Mouse (Mus musculus) intestine, postnatal 0 days (tissue): ENCODE data around the gene Gpsm2. TPM values are rescaled to one million over a fixed set of nuclear protein-coding genes. Genes with fewer than 3 reads are reported as not detected.

ENCODE experiments used
- ATAC-seq: fragments of 200-750 bp; cut with Nextera tagmentation; 2 replicates; pipeline ENCODE4 v1.8.0; 2017; ENCODE audit warnings: mild to moderate bottlenecking, moderate TSS enrichment, moderate library complexity
- H3K27ac ChIP-seq: fragments of 300-500 bp; sonication (generic); 2 replicates; pipeline ENCODE4 v1.5.1; 2014; ENCODE audit warnings: mild to moderate bottlenecking, low read depth, low read length, moderate library complexity
- H3K27me3 ChIP-seq: fragments of 300-500 bp; sonication (generic); replicated peaks from 2 replicates; pipeline ENCODE4 v1.6.1; 2014; ENCODE audit warnings: low read length, mixed read lengths; ENCODE audit not compliant: control insufficient read depth, insufficient read depth
- H3K36me3 ChIP-seq: fragments of 300-500 bp; sonication (generic); 2 replicates; pipeline ENCODE4 v1.6.1; 2014; ENCODE audit warnings: mild to moderate bottlenecking, moderate library complexity; ENCODE audit not compliant: control insufficient read depth, insufficient read depth
- H3K4me1 ChIP-seq: fragments of 300-500 bp; sonication (generic); replicated peaks from 2 replicates; pipeline ENCODE4 v1.6.1; 2014; ENCODE audit warnings: antibody characterized with exemption, low read length, mixed read lengths; ENCODE audit not compliant: control insufficient read depth, insufficient read depth
- H3K4me2 ChIP-seq: fragments of 300-500 bp; sonication (generic); replicated peaks from 2 replicates; pipeline ENCODE4 v1.6.1; 2014; ENCODE audit warnings: low read depth, mild to moderate bottlenecking, moderate library complexity
- H3K4me3 ChIP-seq: fragments of 300-500 bp; sonication (generic); 2 replicates; pipeline ENCODE4 v1.5.1; 2014; ENCODE audit warnings: low read depth, low read length
- H3K9ac ChIP-seq: fragments of 300-500 bp; sonication (generic); 2 replicates; pipeline ENCODE4 v1.6.1; 2014; ENCODE audit warnings: mild to moderate bottlenecking, low read depth, low read length
- H3K9me3 ChIP-seq: fragments of 300-500 bp; sonication (generic); 2 replicates; pipeline ENCODE4 v1.6.1; 2016; ENCODE audit warnings: mixed run types; ENCODE audit not compliant: control insufficient read depth
- CTCF ChIP-seq: sonication (generic); IDR thresholded peaks from 2 replicates; pipeline ENCODE4 v1.5.1; 2016; ENCODE audit warnings: low read depth, mild to moderate bottlenecking, control low read depth, antibody characterized with exemption, moderate library complexity
- WGBS: fragments of 180-500 bp; shearing (Covaris S2); extraction: QIAGEN DNeasy Blood & Tissue Kit; methylation state at CpG from one replicate; pipeline ENCODE4 v1.1.7; 2014; 5-methylcytosine and 5-hydroxymethylcytosine counted together
- polyA plus RNA-seq: library from polyadenylated mRNA; unstranded; fragments of >200 nt; fragmentation: Nextera tagmentation; extraction: Ambion mirVana; gene quantifications from 2 replicates; pipeline ENCODE4 v1.2.1, GENCODE M21; 2015

Gene Gpsm2
- polyA plus RNA-seq, 1 experiment from 2014 or later = 27.8 TPM

DNA sequence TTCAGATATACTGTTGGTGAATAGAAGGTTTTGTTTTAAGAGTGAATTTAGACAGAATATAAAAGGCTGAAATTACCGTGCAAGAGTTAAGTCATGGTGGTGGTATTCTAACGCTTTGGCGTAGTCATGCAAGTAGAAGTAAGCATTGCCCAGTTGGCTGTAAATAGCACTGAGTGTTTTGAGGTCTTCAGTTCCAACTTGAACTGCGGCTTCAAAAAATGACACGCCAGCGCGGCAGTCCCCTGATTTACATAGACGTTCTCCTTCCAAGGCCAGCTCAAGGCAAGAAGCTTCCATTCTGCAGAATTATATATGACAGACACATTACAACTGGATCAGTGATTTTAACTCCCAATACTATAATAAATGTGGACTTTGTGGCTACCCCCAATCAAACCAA lies 19.3 kb downstream of the Gpsm2 start:
- peaks cover 45% of the 10 kb centered on the region for H3K36me3 ChIP-seq
- H3K9ac ChIP-seq = no peak overlapping the region

DNA sequence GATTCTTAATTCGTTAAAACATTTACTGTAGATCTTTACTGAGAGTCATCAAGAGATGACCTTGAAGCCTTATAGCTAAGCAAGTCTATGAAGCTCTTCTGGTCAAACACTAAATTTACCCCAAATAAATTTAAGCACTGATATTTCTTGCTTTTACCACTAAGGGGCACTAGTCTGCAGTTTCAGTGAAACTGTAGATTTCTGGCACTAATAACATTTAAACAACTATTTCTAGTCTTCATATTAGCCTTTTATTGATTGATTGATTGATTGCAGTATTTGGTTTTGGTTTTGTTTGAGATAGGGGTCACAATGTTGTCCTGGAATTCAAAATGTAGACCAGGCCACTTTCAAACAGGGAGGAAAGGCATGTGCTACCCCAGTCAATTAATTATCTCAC lies 20.9 kb downstream of the Gpsm2 start:
- Histone ChIP-seq H3K27ac (no peak overlapping the region), H3K9ac (no peak overlapping the region), H3K9me3 (no peaks in the 10 kb centered on the region), H3K27me3 (no peaks in the 10 kb centered on the region), H3K4me2 (no peak overlapping the region), H3K36me3 (peaks cover 57% of the 10 kb centered on the region), H3K4me3 (no peak overlapping the region), H3K4me1 (no peaks in the 10 kb centered on the region)
- no peak for ATAC-seq
- peak; percentile 72 for TF ChIP-seq CTCF
- 87% methylated on average over 1 of the region's 1 CpGs for WGBS

More for the DNA sequence above, 19.3 kb downstream of the Gpsm2 start:
- whole genome bisulfite sequencing = 93% methylated on average over 8 of the region's 8 CpGs
- no peak for ATAC-seq
- H3K4me3 ChIP-seq = no peak overlapping the region
- no peaks in the 10 kb centered on the region for H3K4me1 ChIP-seq
- no peak overlapping the region for H3K27ac ChIP-seq
- H3K27me3 ChIP-seq = no peaks in the 10 kb centered on the region
- no peak overlapping the region for H3K4me2 ChIP-seq
- TF ChIP-seq CTCF = no peak
- H3K9me3 ChIP-seq = no peaks in the 10 kb centered on the region

DNA sequence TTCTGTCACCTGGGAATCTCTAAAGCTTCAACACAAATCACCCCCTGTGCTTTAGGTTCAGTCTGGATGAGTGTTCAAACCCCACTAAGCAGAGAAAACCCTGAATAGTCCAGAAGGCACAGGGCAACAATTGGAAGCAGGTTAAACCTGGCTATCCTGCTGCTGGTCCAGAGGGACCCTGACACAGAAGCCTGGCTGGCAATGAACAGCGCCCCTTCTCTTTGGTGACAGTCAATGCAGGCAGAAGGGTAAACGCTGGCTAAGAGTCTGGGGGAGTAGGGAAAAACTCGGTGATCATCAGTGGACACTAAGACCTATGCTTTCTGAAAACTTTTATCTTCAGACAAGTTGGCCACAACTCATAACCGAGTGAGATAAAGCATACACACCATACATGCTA lies 22.3 kb downstream of the Gpsm2 start:
- H3K4me2 ChIP-seq = no peak overlapping the region
- no peak for ATAC-seq
- H3K27ac ChIP-seq = no peak overlapping the region
- H3K36me3 ChIP-seq = peaks cover 69% of the 10 kb centered on the region
- H3K27me3 ChIP-seq = no peaks in the 10 kb centered on the region
- H3K9ac ChIP-seq = no peak overlapping the region
- no peaks in the 10 kb centered on the region for H3K4me1 ChIP-seq
- WGBS = 83% methylated on average over 4 of the region's 4 CpGs
- H3K4me3 ChIP-seq = no peak overlapping the region
- H3K9me3 ChIP-seq = no peaks in the 10 kb centered on the region
- TF ChIP-seq CTCF = no peak

DNA sequence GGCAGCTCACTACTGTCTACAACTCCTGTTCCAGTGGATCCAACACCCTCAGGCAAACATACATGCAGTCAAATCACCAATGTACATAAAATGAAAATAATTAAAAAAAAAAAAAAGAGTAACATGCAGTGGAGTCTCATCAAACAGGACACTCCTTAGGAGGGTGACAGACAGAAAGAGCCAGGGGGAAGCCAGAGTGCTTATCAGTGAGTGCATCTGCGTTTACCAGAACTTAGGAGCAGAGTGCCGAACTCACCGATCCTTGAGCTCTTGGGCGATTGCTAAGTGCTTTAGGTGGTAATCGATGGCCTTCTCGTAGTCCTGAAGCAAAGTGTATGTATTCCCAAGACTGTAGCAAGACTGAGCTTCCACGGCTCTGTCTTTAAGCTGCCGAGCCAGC lies 23.4 kb downstream of the Gpsm2 start:
- no peak for ATAC-seq

DNA sequence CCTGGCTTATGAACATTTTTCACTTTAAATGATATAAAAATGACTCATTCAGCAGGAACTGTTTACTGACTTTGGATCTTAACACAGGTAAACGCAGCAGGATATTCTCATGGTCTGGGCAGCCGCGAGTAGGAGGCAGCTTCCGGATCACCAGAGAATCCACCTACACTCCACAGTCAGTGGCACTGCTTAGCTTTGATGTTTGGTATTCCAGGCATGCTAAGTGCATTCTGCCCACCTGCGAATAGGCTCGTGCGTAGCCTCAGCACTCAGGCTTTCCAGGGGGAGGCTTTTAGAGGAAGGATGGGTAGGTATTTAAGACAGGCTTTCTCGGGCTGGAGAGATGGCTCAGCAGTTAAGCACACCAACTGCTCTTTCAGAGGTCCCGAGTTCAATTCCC lies 27.8 kb downstream of the Gpsm2 start:
- no peaks in the 10 kb centered on the region for H3K4me1 ChIP-seq
- H3K36me3 ChIP-seq = peaks cover 59% of the 10 kb centered on the region
- no peak overlapping the region for H3K9ac ChIP-seq
- no peak overlapping the region for H3K4me3 ChIP-seq
- no peaks in the 10 kb centered on the region for H3K27me3 ChIP-seq
- H3K9me3 ChIP-seq = no peaks in the 10 kb centered on the region
- no peak for ATAC-seq
- 69% methylated on average over 9 of the region's 9 CpGs for WGBS
- TF ChIP-seq CTCF = no peak
- H3K27ac ChIP-seq = no peak overlapping the region
- no peak overlapping the region for H3K4me2 ChIP-seq

More for the DNA sequence above, 23.4 kb downstream of the Gpsm2 start:
- no peak for TF ChIP-seq CTCF
- no peaks in the 10 kb centered on the region for H3K9me3 ChIP-seq
- no peaks in the 10 kb centered on the region for H3K4me1 ChIP-seq
- H3K36me3 ChIP-seq = peaks cover 78% of the 10 kb centered on the region
- no peaks in the 10 kb centered on the region for H3K27me3 ChIP-seq
- H3K9ac ChIP-seq = no peak overlapping the region
- WGBS = 91% methylated on average over 8 of the region's 8 CpGs
- H3K4me2 ChIP-seq = no peak overlapping the region
- H3K4me3 ChIP-seq = no peak overlapping the region
- H3K27ac ChIP-seq = no peak overlapping the region

DNA sequence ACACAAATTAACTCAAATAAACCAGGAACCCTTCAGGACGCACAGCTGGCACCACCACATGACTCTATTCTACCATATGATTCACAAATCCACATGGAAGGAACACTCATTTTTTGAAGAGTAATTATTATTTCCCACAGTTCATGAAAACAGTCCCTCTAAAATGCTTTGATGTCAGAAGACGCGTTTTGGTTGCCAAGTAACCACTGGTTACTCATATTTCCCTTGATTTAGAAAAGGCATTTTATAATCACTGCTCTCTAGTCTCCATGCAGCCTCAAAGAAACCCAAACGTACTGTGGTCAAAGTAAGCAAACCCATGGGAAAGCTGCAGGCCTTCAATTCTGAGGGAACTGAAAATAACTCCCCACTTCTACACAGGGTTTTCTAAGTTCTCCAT lies 32.1 kb downstream of the Gpsm2 start:
- ATAC-seq = no peak
- no peak overlapping the region for H3K27ac ChIP-seq
- peaks cover 47% of the 10 kb centered on the region for H3K36me3 ChIP-seq
- no peak for TF ChIP-seq CTCF
- H3K9me3 ChIP-seq = no peaks in the 10 kb centered on the region
- no peaks in the 10 kb centered on the region for H3K4me1 ChIP-seq
- no peaks in the 10 kb centered on the region for H3K27me3 ChIP-seq
- H3K4me3 ChIP-seq = no peak overlapping the region
- H3K9ac ChIP-seq = no peak overlapping the region
- H3K4me2 ChIP-seq = no peak overlapping the region
- 78% methylated on average over 4 of the region's 4 CpGs for WGBS

DNA sequence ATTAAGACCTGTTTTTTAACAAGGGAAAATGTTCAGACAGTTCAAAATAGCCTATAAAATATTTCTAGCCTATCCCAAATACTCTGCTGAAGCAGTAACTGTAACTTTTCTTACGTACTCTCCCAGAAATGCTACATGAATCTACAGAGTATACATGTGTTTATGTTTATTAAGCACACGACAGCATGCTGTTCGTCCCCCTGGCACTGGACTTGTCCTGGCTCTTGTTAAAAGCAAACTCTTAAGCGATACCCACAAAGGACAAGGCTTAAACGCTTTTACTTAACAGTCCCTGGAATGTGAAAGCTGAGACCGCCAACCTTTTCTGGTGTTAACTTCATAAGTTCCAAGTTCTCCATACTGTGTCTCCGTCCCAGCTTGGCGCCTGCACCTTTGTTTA lies 32.7 kb downstream of the Gpsm2 start:
- Histone ChIP-seq H3K27ac (no peak overlapping the region), H3K27me3 (no peaks in the 10 kb centered on the region), H3K4me3 (no peak overlapping the region), H3K4me1 (no peaks in the 10 kb centered on the region), H3K9ac (no peak overlapping the region), H3K9me3 (no peaks in the 10 kb centered on the region), H3K4me2 (no peak overlapping the region), H3K36me3 (peaks cover 44% of the 10 kb centered on the region)
- 84% methylated on average over 8 of the region's 8 CpGs for WGBS
- TF ChIP-seq CTCF = no peak
- ATAC-seq = no peak
